Comparison of ENCODE assay signal across 8 mouse cellular contexts in genomic region chr7:95689161-95689833, GRCm38 (mm10).
DNase-seq lines count a peak whose midpoint lies in the region; ATAC-seq and TF ChIP-seq lines count a peak whose summit lies in the region.

No protein-coding gene starts in this region.

- H3K36me3 ChIP-seq in heart, embryonic 16.5 days (ENCODE audit: control insufficient read depth, insufficient read depth) = no peaks in the 10 kb centered on the region
- H3K36me3 ChIP-seq in hindbrain, embryonic 15.5 days = no peaks in the 10 kb centered on the region
- no peaks in the 10 kb centered on the region for H3K36me3 ChIP-seq in midbrain, postnatal 0 days (ENCODE audit: insufficient read depth, low read length)

- intact Hi-C loops in left cerebral cortex, postnatal 36 days (cut with DNase I) = no loop called here

- H3K4me1 ChIP-seq in heart, embryonic 16.5 days (ENCODE audit: control insufficient read depth, insufficient read depth, low read length) = peaks cover 6% of the 10 kb centered on the region
- H3K4me1 ChIP-seq in hindbrain, embryonic 15.5 days (replicated peaks) = peaks cover 17% of the 10 kb centered on the region
- no peaks in the 10 kb centered on the region for H3K4me1 ChIP-seq in midbrain, postnatal 0 days (ENCODE audit: insufficient read depth, low read length)

- H3K27me3 ChIP-seq in heart, embryonic 16.5 days (ENCODE audit: control insufficient read depth, insufficient read depth, low read length) = no peaks in the 10 kb centered on the region
- no peaks in the 10 kb centered on the region for H3K27me3 ChIP-seq in hindbrain, embryonic 15.5 days
- H3K27me3 ChIP-seq in midbrain, postnatal 0 days (ENCODE audit: insufficient read depth, low read length) = no peaks in the 10 kb centered on the region

- no peak for ATAC-seq in heart, embryonic 16.5 days (replicated peaks; ENCODE audit: extremely low read depth, insufficient read depth, low FRiP score)
- ATAC-seq in hindbrain, embryonic 15.5 days (ENCODE audit: low FRiP score, low read depth) = 0 out of 2 replicates have a peak, but pooled peaks have one; percentile 34
- ATAC-seq in midbrain, postnatal 0 days (ENCODE audit: low FRiP score) = no peak

- no peak for TF ChIP-seq CTCF in midbrain, postnatal 0 days (IDR thresholded peaks at IDR 0.05)

- DNase-seq in heart, adult 11 months = no peak
- DNase-seq in embryo, embryonic 9.5 days (ENCODE audit: extremely low spot score) = peak; percentile 27
- no peak for DNase-seq in midbrain, postnatal 0 days (ENCODE audit: low spot score)
- DNase-seq in thymus, postnatal 4 days = no peak
- DNase-seq in cerebellum, adult 18-20 months = no peak
- no peak for DNase-seq in left cerebral cortex, postnatal 36 days (ENCODE audit: low spot score in 2 of 2)

- WGBS in heart, embryonic 16.5 days = 42% methylated on average over 7 of the region's 7 CpGs
- 18% methylated on average over 7 of the region's 7 CpGs for WGBS in hindbrain, embryonic 15.5 days
- WGBS in midbrain, postnatal 0 days = 8% methylated on average over 7 of the region's 7 CpGs

- peak overlapping the region; percentile 41 for H3K4me3 ChIP-seq in heart, embryonic 16.5 days (ENCODE audit: low read length)
- H3K4me3 ChIP-seq in hindbrain, embryonic 15.5 days = peak overlapping the region; percentile 36
- H3K4me3 ChIP-seq in midbrain, postnatal 0 days (ENCODE audit: low read depth, low read length) = peak overlapping the region; percentile 24; the same call in 1 of the 2 replicates

- H3K27ac ChIP-seq in heart, embryonic 16.5 days (ENCODE audit: low read length) = no peak overlapping the region
- no peak overlapping the region for H3K27ac ChIP-seq in hindbrain, embryonic 15.5 days (replicated peaks)
- H3K27ac ChIP-seq in midbrain, postnatal 0 days (ENCODE audit: low read depth, low read length) = no peak overlapping the region

- H3K9ac ChIP-seq in heart, embryonic 16.5 days (ENCODE audit: low read length) = no peak overlapping the region
- H3K9ac ChIP-seq in hindbrain, embryonic 15.5 days = 0 out of 2 replicates have a peak overlapping the region, but pooled peaks have one; percentile 25
- H3K9ac ChIP-seq in midbrain, postnatal 0 days (replicated peaks; ENCODE audit: low read length, poor library complexity, severe bottlenecking) = no peak overlapping the region; the same call in 1 of the 2 replicates

- H3K4me2 ChIP-seq in heart, embryonic 16.5 days (ENCODE audit: low read depth, low read length) = peak overlapping the region; percentile 63
- peak overlapping the region; percentile 62 for H3K4me2 ChIP-seq in hindbrain, embryonic 15.5 days
- H3K4me2 ChIP-seq in midbrain, postnatal 0 days (ENCODE audit: low read depth, low read length, poor library complexity, severe bottlenecking) = peak overlapping the region; percentile 44

- no peaks in the 10 kb centered on the region for H3K9me3 ChIP-seq in heart, embryonic 16.5 days (replicated peaks; ENCODE audit: control insufficient read depth, low read length)
- no peaks in the 10 kb centered on the region for H3K9me3 ChIP-seq in hindbrain, embryonic 15.5 days
- H3K9me3 ChIP-seq in midbrain, postnatal 0 days (ENCODE audit: low read length) = no peaks in the 10 kb centered on the region
